Mouse (Mus musculus): ENCODE results near the gene Capn7.

- TF ChIP-seq CTCF (IDR thresholded peaks at IDR 0.05; ENCODE audit: low read depth, low read length) (peak; percentile 56), POLR2A (IDR thresholded peaks at IDR 0.05; ENCODE audit: extremely low read depth, insufficient read depth, low read length) (no peak)
Observed at GRCm38 (mm10) chr14:31365350-31365749, 28.9 kb downstream of the Capn7 start.

All from liver, adult 2 months (tissue).